Mouse (Mus musculus) embryonic facial prominence, embryonic 14.5 days (tissue): ENCODE results near the gene Btbd9. TPM values are rescaled to one million over a fixed set of nuclear protein-coding genes. Genes with fewer than 3 reads are reported as not detected.
A peak's percentile ranks its signal among the peaks of the same experiment; 100 is the strongest.

Source experiments
- ATAC-seq: fragments of 200-750 bp; cut with Nextera tagmentation; 2 replicates; pipeline ENCODE4 v1.8.0; 2017; ENCODE audit warnings: low read depth, moderate number of reproducible peaks, moderate TSS enrichment
- DNase-seq: peaks from one replicate; pipeline ENCODE4 v3.0.0-alpha.2; 2015; ENCODE audit warnings: low spot score
- H3K27ac ChIP-seq: fragments of 300-500 bp; sonication (generic); replicated peaks from 2 replicates; pipeline ENCODE4 v1.5.1; 2014; ENCODE audit warnings: low read depth, mild to moderate bottlenecking, low read length, moderate library complexity
- H3K27me3 ChIP-seq: fragments of 300-500 bp; sonication (generic); replicated peaks from 2 replicates; pipeline ENCODE4 v1.6.1; 2014; ENCODE audit warnings: low read length; ENCODE audit not compliant: control insufficient read depth, insufficient read depth
- H3K36me3 ChIP-seq: fragments of 300-500 bp; sonication (generic); 2 replicates; pipeline ENCODE4 v1.6.1; 2014; ENCODE audit warnings: low read length, mixed read lengths; ENCODE audit not compliant: control insufficient read depth, insufficient read depth
- H3K4me1 ChIP-seq: fragments of 300-500 bp; sonication (generic); 2 replicates; pipeline ENCODE4 v1.6.1; 2014; ENCODE audit warnings: antibody characterized with exemption, low read length; ENCODE audit not compliant: control insufficient read depth, insufficient read depth
- H3K4me2 ChIP-seq: fragments of 300-500 bp; sonication (generic); 2 replicates; pipeline ENCODE4 v1.6.1; 2014; ENCODE audit warnings: low read depth, mild to moderate bottlenecking, low read length, moderate library complexity, mixed read lengths
- H3K4me3 ChIP-seq: fragments of 300-500 bp; sonication (generic); 2 replicates; pipeline ENCODE4 v1.5.1; 2014; ENCODE audit warnings: low read depth, mild to moderate bottlenecking, low read length
- H3K9ac ChIP-seq: fragments of 300-500 bp; sonication (generic); 2 replicates; pipeline ENCODE4 v1.6.1; 2014; ENCODE audit warnings: low read depth, mild to moderate bottlenecking, low read length, moderate library complexity, mixed read lengths
- H3K9me3 ChIP-seq: fragments of 300-500 bp; sonication (generic); 2 replicates; pipeline ENCODE4 v1.6.1; 2016; ENCODE audit warnings: low read length; ENCODE audit not compliant: control insufficient read depth
- WGBS: fragments of 180-500 bp; shearing (Covaris S2); extraction: QIAGEN DNeasy Blood & Tissue Kit; methylation state at CpG from one replicate; pipeline ENCODE4 v1.1.7; 2014; 5-methylcytosine and 5-hydroxymethylcytosine counted together
- polyA plus RNA-seq: library from polyadenylated mRNA; unstranded; fragments of >200 nt; fragmentation: Nextera tagmentation; extraction: Ambion mirVana; gene quantifications from 2 replicates; pipeline ENCODE4 v1.2.1, GENCODE M21; 2014

Gene Btbd9
- polyA plus RNA-seq, 1 experiment from 2014 or later = 38.0 TPM

GRCm38 (mm10) chr17:30422278-30422677, 154.0 kb downstream of the Btbd9 start:
- DNase-seq = no peak
- WGBS = 69% methylated on average over 1 of the region's 1 CpGs
- H3K4me3 ChIP-seq = no peak overlapping the region
- no peaks in the 10 kb centered on the region for H3K27me3 ChIP-seq
- no peaks in the 10 kb centered on the region for H3K4me1 ChIP-seq
- no peak overlapping the region for H3K4me2 ChIP-seq
- H3K9me3 ChIP-seq = no peaks in the 10 kb centered on the region
- ATAC-seq = no peak
- no peak overlapping the region for H3K27ac ChIP-seq
- H3K9ac ChIP-seq = no peak overlapping the region
- H3K36me3 ChIP-seq = no peaks in the 10 kb centered on the region

- Histone ChIP-seq H3K4me3 (no peak overlapping the region), H3K36me3 (no peaks in the 10 kb centered on the region), H3K4me2 (no peak overlapping the region), H3K9ac (no peak overlapping the region), H3K27ac (no peak overlapping the region), H3K4me1 (no peaks in the 10 kb centered on the region), H3K27me3 (no peaks in the 10 kb centered on the region), H3K9me3 (no peaks in the 10 kb centered on the region)
- WGBS = 62% methylated on average over 1 of the region's 1 CpGs
- DNase-seq (no peak), ATAC-seq (no peak)
Measured at GRCm38 (mm10) chr17:30421256-30421655, 155.0 kb downstream of the Btbd9 start.

GRCm38 (mm10) chr17:30419494-30419893, 156.8 kb downstream of the Btbd9 start:
- H3K36me3 ChIP-seq = no peaks in the 10 kb centered on the region
- no peak overlapping the region for H3K4me2 ChIP-seq
- H3K9me3 ChIP-seq = no peaks in the 10 kb centered on the region
- no peak overlapping the region for H3K4me3 ChIP-seq
- WGBS = 82% methylated on average over 7 of the region's 7 CpGs
- H3K4me1 ChIP-seq = no peaks in the 10 kb centered on the region
- no peak overlapping the region for H3K27ac ChIP-seq
- no peaks in the 10 kb centered on the region for H3K27me3 ChIP-seq
- DNase-seq (no peak), ATAC-seq (no peak)
- H3K9ac ChIP-seq = no peak overlapping the region

GRCm38 (mm10) chr17:30418510-30418909, 157.8 kb downstream of the Btbd9 start:
- Histone ChIP-seq H3K4me3 (no peak overlapping the region), H3K4me1 (no peaks in the 10 kb centered on the region), H3K36me3 (no peaks in the 10 kb centered on the region), H3K27me3 (no peaks in the 10 kb centered on the region), H3K9me3 (no peaks in the 10 kb centered on the region), H3K4me2 (no peak overlapping the region), H3K27ac (no peak overlapping the region), H3K9ac (no peak overlapping the region)
- no peak for DNase-seq
- ATAC-seq = no peak
- 59% methylated on average over 4 of the region's 4 CpGs for WGBS

- H3K27me3 ChIP-seq = no peaks in the 10 kb centered on the region
- no peak overlapping the region for H3K4me3 ChIP-seq
- ATAC-seq (peak; percentile 54; the same call in 1 of the 2 replicates), DNase-seq (peak; percentile 79)
- H3K36me3 ChIP-seq = no peaks in the 10 kb centered on the region
- H3K9me3 ChIP-seq = no peaks in the 10 kb centered on the region
- no peak overlapping the region for H3K9ac ChIP-seq
- no peaks in the 10 kb centered on the region for H3K4me1 ChIP-seq
- 59% methylated on average over 4 of the region's 4 CpGs for WGBS
- H3K4me2 ChIP-seq = no peak overlapping the region
- H3K27ac ChIP-seq = no peak overlapping the region
Measured at GRCm38 (mm10) chr17:30417106-30417505, 159.2 kb downstream of the Btbd9 start.

- no peaks in the 10 kb centered on the region for H3K9me3 ChIP-seq
- no peak overlapping the region for H3K9ac ChIP-seq
- ATAC-seq = no peak
- no peak overlapping the region for H3K4me3 ChIP-seq
- no peaks in the 10 kb centered on the region for H3K27me3 ChIP-seq
- no peaks in the 10 kb centered on the region for H3K4me1 ChIP-seq
- no peaks in the 10 kb centered on the region for H3K36me3 ChIP-seq
- WGBS = 81% methylated on average over 3 of the region's 3 CpGs
- no peak overlapping the region for H3K27ac ChIP-seq
- DNase-seq = no peak
- H3K4me2 ChIP-seq = no peak overlapping the region
Measured at GRCm38 (mm10) chr17:30415693-30416092, 160.6 kb downstream of the Btbd9 start.

- WGBS = 85% methylated on average over 3 of the region's 3 CpGs
- Histone ChIP-seq H3K27ac (no peak overlapping the region), H3K9me3 (no peaks in the 10 kb centered on the region), H3K4me2 (no peak overlapping the region), H3K4me1 (no peaks in the 10 kb centered on the region), H3K36me3 (no peaks in the 10 kb centered on the region), H3K27me3 (no peaks in the 10 kb centered on the region), H3K4me3 (no peak overlapping the region), H3K9ac (no peak overlapping the region)
- no peak for ATAC-seq
- no peak for DNase-seq
Measured at GRCm38 (mm10) chr17:30412991-30413390, 163.3 kb downstream of the Btbd9 start.

GRCm38 (mm10) chr17:30406002-30406401, 170.3 kb downstream of the Btbd9 start:
- 91% methylated on average over 7 of the region's 7 CpGs for WGBS
- H3K9ac ChIP-seq = no peak overlapping the region
- no peaks in the 10 kb centered on the region for H3K36me3 ChIP-seq
- no peaks in the 10 kb centered on the region for H3K4me1 ChIP-seq
- ATAC-seq (no peak), DNase-seq (no peak)
- no peaks in the 10 kb centered on the region for H3K27me3 ChIP-seq
- no peak overlapping the region for H3K27ac ChIP-seq
- H3K4me2 ChIP-seq = no peak overlapping the region
- no peak overlapping the region for H3K4me3 ChIP-seq
- H3K9me3 ChIP-seq = no peaks in the 10 kb centered on the region

- 81% methylated on average over 3 of the region's 3 CpGs for WGBS
- Histone ChIP-seq H3K9ac (no peak overlapping the region), H3K4me2 (no peak overlapping the region), H3K4me1 (no peaks in the 10 kb centered on the region), H3K4me3 (no peak overlapping the region), H3K36me3 (no peaks in the 10 kb centered on the region), H3K27me3 (no peaks in the 10 kb centered on the region), H3K27ac (no peak overlapping the region), H3K9me3 (no peaks in the 10 kb centered on the region)
- no peak for ATAC-seq
- DNase-seq = no peak
Measured at GRCm38 (mm10) chr17:30402871-30403270, 173.4 kb downstream of the Btbd9 start.
